Mouse (Mus musculus): ENCODE data around the gene Nebl. TPM values are rescaled to one million over a fixed set of nuclear protein-coding genes. Genes with fewer than 3 reads are reported as not detected.

The Nebl gene
- total RNA-seq, 1 experiment from 2014 or later = 0.45 TPM

DNA sequence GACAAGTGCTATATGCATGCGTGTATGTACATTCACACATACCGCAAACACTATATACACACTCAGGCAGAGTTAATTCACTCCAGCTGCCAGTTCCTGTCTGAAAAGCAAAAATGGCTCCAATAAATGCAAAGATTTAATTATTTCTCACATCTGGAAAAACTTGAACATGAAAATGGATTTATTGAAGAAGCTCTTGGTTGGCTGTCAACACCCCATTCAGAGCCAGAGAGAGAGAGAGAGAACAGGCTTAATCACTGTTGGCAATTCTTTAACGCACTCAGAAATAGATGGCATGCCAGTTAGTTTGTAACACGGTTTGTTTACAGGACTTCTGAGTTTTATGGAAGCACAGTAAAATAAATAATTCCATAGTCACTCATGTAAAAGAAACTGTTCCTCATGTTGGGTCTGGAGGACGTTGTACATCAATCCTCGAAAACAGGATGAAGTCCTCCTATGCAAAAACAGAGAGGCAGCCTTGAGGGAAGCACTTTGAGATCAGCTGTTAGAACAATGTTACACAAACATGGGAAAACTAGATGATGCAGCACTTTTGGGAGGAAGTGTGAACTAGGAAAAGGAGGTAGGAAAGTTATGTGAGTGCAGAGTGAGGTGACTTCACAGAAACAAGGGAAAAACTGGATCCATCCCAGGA is 265.6 kb downstream of the Nebl start:
- no peak for ATAC-seq (replicated peaks in 1 of 2; ENCODE audit: insufficient read depth in 1 of 2, low FRiP score in 2 of 2, low TSS enrichment in 1 of 2, low read depth in 1 of 2, poor library complexity in 2 of 2, severe bottlenecking in 2 of 2)

DNA sequence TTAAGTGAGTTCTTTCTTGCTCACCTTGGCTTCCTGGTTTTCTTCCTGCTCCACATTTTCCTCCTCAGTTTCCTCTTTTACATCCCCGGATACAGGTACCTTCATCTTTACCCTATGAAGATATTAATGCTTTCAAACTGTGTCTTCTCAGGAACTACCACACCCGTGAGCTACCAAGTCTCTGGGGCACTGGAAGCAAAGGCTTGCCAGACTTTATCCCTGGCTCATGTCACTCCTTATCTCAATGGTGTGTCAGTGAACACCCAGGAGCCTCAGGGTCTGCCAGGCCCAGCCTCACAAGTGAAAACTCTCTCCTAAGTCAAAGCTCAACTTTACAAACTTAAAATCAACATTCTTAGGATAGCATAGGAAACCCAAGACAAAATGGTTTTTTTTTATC is 270.8 kb downstream of the Nebl start:
- no peak for ATAC-seq (replicated peaks in 1 of 2; ENCODE audit: insufficient read depth in 1 of 2, low FRiP score in 2 of 2, low TSS enrichment in 1 of 2, low read depth in 1 of 2, poor library complexity in 2 of 2, severe bottlenecking in 2 of 2)

DNA sequence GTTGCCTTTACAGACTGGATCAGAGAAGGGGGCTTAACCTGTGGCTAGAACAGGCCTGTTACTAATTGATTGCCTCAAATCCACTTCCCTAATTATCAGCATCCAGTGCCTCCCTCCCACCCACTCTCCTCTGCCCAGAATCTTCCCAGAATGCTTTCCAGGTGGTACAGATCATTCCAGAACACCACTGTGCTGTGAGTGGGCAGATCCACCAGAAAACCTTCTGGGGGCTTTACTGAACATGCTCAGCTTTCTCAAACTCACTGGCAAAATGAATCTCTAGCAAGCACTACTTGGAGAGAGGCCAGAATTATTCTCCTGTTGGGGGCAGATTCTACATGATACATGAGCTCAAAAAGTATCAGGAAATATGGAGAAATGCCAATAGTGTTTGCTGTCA is 277.6 kb downstream of the Nebl start:
- ATAC-seq (replicated peaks in 1 of 2; ENCODE audit: insufficient read depth in 1 of 2, low FRiP score in 2 of 2, low TSS enrichment in 1 of 2, low read depth in 1 of 2, poor library complexity in 2 of 2, severe bottlenecking in 2 of 2) = no peak

DNA sequence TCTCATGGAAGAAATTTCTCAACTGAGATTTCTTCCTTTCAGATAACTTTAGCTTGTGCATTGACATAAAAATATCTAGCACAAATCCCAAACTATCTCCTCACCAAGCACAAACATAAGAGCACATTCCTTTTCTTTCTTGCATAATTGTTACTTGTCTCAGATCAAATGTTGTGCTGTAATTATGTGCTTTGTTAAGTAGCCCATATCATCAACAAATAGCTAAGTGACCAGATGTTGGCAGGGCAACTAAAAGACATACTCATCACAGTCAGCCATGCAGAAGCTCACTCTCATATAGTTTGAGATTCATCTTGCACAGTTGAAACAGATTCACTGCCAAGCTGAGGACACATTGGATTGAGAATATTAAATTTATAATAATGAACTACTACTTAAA is 282.9 kb downstream of the Nebl start:
- no peak for ATAC-seq (replicated peaks in 1 of 2; ENCODE audit: insufficient read depth in 1 of 2, low FRiP score in 2 of 2, low TSS enrichment in 1 of 2, low read depth in 1 of 2, poor library complexity in 2 of 2, severe bottlenecking in 2 of 2)

DNA sequence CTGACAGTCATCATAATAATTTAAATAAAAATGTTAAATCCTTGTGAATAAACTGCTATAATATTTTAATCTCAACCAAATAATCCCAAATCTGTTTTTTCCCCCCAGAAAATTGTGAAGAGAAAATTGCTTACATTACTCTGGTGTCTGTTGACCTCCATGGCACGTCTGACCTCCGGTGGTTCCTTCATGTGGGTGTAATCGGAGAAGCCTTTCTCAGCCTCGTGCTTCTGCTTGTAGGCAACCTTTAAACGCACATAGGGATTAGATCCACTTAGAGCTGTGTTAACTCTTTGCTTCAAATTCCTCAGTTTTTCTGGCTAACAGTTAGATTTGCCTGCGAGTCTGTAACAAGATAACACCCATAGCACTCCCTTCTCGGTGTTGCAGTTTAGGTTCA is 287.7 kb downstream of the Nebl start:
- no peak for ATAC-seq (replicated peaks in 1 of 2; ENCODE audit: insufficient read depth in 1 of 2, low FRiP score in 2 of 2, low TSS enrichment in 1 of 2, low read depth in 1 of 2, poor library complexity in 2 of 2, severe bottlenecking in 2 of 2)

DNA sequence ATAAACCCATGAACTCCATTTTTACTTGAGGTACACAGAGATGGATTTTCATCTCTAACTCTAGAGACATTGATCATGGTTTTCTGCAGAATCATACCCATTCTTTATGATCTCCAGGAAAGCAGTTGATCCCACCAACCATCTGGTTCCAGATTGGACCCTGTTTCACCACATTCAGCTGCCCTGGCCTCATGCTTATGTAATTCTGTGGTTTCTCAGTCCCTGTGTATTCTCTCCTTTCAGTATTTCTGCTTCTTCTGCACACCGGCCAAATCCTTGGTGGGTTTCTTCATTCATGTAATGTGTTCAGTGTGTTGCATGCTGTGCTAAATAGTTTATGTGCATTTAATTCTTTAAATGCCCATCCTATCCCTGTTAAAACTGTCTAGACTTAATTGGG is 292.9 kb downstream of the Nebl start:
- ATAC-seq (replicated peaks in 1 of 2; ENCODE audit: insufficient read depth in 1 of 2, low FRiP score in 2 of 2, low TSS enrichment in 1 of 2, low read depth in 1 of 2, poor library complexity in 2 of 2, severe bottlenecking in 2 of 2) = peak in 1 of 2 experiments; percentile 51; a peak in 1 of 4 replicates

DNA sequence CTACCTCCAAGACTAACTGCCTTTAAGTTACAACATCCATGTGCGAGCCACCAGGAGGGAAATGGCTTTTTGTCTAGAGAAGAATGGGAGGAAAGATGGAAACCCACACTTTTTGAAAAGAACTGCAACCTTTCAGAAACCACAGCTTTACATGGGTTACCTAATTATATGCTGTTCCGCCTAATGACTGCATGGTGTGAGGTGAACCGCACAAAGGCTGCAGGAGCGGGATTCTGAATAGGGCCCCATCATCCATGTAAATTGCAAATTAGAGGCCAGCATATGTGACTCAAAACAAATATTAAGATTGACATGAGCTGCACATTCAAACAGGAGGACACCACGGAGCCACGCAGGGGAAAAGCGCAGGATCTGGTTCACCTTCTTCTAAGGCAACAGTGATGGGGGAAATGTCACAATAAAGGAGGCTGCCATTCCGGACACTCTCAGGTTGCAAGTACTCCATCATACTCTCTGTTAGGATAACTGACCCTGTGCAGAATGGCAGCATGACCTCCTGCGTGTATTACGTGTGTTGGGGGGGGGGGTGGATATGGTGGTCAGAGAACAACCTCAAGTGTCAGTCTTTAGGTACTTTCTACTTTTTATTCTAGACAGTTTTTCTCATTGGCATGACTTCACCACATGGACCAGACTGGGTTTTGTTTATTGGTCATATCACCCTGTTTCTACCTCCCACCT is 294.4 kb downstream of the Nebl start:
- no peak for ATAC-seq (replicated peaks in 1 of 2; ENCODE audit: insufficient read depth in 1 of 2, low FRiP score in 2 of 2, low TSS enrichment in 1 of 2, low read depth in 1 of 2, poor library complexity in 2 of 2, severe bottlenecking in 2 of 2)

DNA sequence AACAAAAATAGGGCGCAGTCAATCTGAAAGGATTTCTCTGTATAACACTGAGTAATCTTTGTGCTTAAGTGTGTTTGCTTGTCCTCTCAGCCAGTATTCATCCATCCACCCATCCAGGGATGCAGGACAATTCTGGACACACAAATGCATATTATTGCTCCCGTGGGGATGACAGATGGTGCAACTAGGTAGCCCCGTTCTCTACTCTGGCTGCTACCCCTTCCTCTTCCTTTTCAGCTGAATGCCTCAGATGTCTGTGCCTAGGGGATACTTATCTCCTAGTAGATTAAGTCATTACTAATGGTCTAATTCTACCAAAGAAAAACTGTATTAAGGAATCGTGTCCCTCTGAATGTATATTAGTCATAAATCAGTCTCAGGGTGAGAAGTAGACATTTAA is 296.0 kb downstream of the Nebl start:
- no peak for ATAC-seq (replicated peaks in 1 of 2; ENCODE audit: insufficient read depth in 1 of 2, low FRiP score in 2 of 2, low TSS enrichment in 1 of 2, low read depth in 1 of 2, poor library complexity in 2 of 2, severe bottlenecking in 2 of 2)

DNA sequence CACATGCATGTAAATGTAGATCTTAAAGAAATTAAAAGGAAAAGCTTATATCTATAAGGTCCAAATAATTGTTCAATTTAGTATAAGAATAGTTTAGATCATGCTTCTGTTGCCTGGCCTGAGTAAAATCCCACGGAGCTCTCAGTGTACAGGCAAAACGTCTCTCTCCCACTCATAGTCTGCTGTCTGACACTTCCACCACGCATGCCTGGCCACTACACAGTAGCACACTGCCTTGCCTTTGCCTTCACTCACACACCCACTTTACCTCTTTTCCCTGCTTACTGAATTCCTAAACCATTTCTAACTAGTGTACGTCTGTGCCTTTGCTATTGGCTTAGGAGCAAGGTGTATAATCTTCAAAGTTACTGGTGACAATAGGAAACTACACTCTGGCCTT is 302.2 kb downstream of the Nebl start:
- ATAC-seq (replicated peaks in 1 of 2; ENCODE audit: insufficient read depth in 1 of 2, low FRiP score in 2 of 2, low TSS enrichment in 1 of 2, low read depth in 1 of 2, poor library complexity in 2 of 2, severe bottlenecking in 2 of 2) = no peak

DNA sequence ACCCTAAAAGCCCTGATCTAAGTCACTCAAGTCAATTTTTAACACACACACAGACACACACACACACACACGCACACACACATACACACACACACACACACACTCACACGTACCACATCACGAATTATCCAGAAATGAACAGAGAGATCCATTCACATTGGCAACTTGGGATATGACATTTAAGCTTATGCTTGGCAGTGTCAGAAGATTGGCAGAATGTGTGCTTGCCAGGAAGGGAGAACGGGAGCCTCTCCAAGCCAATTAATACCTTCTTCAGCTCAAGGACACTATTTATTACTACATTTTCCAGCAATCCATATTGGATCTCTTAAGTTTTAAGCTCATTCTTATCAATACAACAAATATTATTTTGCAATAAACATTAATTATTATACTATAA is 303.1 kb downstream of the Nebl start:
- no peak for ATAC-seq (replicated peaks in 1 of 2; ENCODE audit: insufficient read depth in 1 of 2, low FRiP score in 2 of 2, low TSS enrichment in 1 of 2, low read depth in 1 of 2, poor library complexity in 2 of 2, severe bottlenecking in 2 of 2)

DNA sequence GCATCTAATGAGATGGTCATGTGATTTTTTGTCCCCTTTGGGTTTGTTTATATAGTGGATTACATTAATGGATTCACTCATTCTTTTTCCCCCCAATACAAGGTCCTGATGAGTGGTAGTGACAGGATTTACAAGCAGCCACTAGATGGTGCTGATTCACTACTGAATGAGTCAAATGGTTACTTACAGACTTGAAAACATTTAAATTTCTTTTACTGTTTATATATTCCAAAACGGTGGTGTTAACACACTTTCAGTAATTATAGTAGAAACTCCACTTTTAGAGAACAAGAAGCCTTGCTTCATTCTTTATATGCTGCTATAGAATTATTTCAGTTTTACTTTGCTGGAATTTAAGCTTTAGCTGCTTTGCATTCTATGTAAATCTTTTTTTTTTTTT is 308.3 kb downstream of the Nebl start:
- peak; percentile 68 to 81; a peak in 2 of 4 replicates for ATAC-seq (replicated peaks in 1 of 2; ENCODE audit: insufficient read depth in 1 of 2, low FRiP score in 2 of 2, low TSS enrichment in 1 of 2, low read depth in 1 of 2, poor library complexity in 2 of 2, severe bottlenecking in 2 of 2)

DNA sequence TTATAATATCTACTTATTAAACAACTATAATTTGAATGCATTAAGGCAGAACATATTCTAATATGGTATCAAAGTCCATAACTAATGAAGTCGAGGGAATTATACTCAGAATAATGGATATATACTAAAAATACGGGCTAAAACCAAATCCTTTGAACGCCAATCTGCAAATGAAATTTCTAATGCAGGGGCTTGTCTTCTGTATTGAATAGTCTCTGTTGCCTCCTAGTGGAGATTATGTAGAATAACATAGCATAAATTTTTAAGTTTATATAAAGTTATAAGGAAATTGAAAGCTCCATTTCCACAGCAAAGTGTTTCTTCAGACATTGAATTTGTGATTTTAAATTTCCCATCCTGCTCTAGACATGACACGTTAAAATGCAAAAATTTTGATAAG is 315.9 kb downstream of the Nebl start:
- ATAC-seq (replicated peaks in 1 of 2; ENCODE audit: insufficient read depth in 1 of 2, low FRiP score in 2 of 2, low TSS enrichment in 1 of 2, low read depth in 1 of 2, poor library complexity in 2 of 2, severe bottlenecking in 2 of 2) = peak; percentile 42 to 53; a peak in 2 of 4 replicates

DNA sequence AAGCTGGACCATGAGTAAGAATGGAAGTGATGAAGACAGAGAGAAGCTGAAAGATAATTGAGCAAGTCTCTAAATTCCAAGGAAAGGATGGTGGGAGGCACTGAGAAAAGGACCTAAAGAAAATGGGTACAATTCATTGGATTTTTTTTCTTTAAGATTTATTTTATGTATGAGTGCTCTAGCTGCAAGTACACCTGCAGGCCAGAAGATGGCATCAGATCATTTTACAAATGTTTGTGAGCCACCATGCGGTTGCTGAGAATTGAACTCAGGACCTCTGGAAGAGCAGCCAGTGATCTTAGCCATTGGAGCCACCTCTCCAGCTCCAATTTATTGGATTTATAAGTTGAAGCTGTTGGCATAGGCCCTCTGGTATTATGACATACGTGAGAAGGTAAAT is 316.9 kb downstream of the Nebl start:
- no peak for ATAC-seq (replicated peaks in 1 of 2; ENCODE audit: insufficient read depth in 1 of 2, low FRiP score in 2 of 2, low TSS enrichment in 1 of 2, low read depth in 1 of 2, poor library complexity in 2 of 2, severe bottlenecking in 2 of 2)

DNA sequence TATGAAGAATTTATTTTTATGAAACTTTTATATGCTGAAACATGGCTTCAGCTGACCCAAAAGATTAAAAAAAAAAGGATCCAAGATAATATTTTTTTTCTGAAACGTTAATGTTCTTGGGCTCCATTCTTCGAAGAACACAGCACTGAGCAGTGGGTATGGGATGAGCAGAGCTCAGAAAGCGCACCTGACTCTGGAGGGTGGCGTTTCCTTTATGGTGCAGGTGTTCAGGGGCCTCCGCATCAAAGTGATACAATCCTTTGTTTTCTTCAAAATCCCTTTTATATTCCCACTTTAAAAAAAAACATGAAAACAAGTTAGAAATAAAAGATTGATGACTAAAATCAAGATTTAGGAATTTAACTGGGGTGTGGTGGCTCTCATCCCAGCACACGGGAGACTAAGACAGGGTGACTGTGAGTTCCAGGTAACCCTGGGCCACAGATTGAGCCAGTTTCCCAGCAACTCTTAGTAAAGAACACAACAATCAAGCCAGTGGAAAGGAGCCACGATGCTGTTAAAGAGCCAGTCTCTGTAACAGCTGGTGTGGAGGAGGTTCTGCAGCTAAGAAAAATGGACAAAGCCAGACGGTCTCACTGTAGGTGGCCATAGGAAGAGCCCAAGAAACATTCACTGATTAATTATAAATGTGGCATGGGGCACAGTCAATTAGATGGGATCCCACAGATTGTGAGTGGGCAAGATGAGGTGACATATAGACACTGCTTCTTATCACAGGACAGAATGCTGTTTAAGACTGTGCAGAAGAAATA is 317.6 kb downstream of the Nebl start:
- ATAC-seq (replicated peaks in 1 of 2; ENCODE audit: insufficient read depth in 1 of 2, low FRiP score in 2 of 2, low TSS enrichment in 1 of 2, low read depth in 1 of 2, poor library complexity in 2 of 2, severe bottlenecking in 2 of 2) = no peak

DNA sequence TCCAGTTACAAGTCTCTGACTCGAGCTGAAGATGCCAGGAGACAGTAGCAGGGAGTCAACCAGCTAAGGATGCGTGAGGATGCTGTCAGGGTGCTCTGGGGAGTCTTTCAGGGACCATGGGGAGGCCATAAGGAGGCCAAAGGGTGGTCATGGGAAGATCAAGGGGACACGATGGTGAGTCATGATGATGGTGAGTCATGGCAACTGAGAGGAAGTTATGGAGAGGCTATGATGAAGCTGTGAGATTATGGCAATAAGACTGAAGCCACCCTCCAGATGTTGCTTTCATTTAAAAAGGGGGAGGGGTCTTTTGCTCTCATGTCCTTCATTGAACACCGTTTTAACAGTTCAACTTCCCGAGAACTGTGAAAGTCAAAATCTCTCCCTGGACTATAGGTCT is 322.0 kb downstream of the Nebl start:
- no peak for ATAC-seq (replicated peaks in 1 of 2; ENCODE audit: insufficient read depth in 1 of 2, low FRiP score in 2 of 2, low TSS enrichment in 1 of 2, low read depth in 1 of 2, poor library complexity in 2 of 2, severe bottlenecking in 2 of 2)

DNA sequence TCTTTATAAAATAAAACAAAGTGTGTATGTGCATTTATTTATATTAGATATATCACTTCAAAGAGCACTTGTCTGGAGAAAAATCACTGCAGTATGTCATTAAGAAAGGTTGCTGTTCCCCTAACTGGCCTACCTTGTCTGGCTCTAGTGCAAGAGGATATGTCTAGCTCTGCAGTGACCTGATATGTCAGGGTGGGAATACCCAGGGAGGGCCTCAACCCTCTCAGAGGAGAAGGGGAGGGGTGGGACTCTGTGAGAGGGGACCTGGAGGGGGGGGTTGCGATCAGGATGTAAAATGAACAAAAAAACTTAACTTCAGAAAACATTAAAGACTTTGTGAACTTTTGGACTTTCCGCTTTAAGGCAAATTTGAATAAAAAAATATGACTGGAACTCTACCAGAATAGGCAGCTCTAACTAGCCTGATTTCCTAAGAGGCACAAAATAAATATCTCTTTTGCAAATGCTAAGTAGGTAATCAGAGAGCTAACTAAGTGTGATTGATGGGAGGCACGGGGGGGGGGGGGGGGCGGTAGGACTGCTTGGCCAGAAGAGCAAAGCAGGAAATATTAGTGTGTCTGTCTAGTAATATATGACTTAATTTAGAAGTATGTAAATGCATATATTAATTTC is 325.2 kb downstream of the Nebl start:
- no peak for ATAC-seq (replicated peaks in 1 of 2; ENCODE audit: insufficient read depth in 1 of 2, low FRiP score in 2 of 2, low TSS enrichment in 1 of 2, low read depth in 1 of 2, poor library complexity in 2 of 2, severe bottlenecking in 2 of 2)

DNA sequence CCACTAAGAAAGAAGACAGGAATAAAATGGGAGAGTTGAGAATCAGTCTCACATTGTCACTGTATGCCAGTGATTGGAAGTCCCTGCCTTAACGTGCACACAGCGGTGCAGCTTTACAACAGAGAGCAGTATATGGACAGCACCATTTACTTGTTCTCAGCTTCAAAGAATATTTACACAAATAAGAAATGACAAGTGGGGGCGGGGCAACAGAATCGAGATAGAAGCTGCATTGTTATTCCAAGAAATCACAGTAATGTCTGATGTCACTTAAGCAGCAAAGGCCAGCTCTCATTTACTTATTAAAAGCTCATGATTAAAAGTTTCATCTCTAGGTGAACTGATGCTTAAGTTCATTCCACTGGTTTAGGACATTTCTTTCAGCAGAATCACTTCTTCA is 328.8 kb downstream of the Nebl start:
- ATAC-seq (replicated peaks in 1 of 2; ENCODE audit: insufficient read depth in 1 of 2, low FRiP score in 2 of 2, low TSS enrichment in 1 of 2, low read depth in 1 of 2, poor library complexity in 2 of 2, severe bottlenecking in 2 of 2) = no peak

DNA sequence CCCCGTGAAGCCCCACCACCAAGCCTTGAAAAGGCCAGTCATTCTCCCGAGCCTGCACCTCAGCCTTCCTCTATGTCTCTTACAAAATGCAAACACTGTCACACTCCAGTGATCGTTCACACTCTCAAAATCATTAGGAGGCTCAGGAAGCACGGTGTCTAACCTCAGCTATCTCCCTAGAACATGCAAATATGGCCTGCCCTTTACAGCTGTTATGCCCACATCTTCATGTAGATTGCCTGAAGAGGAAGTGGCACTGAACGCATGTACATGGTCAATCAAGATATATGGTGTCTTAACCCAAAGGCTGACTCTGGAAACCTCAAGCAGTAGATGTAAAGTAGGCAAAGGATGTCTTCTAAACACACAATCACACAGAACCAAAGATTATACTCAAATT is 335.0 kb downstream of the Nebl start:
- ATAC-seq (replicated peaks in 1 of 2; ENCODE audit: insufficient read depth in 1 of 2, low FRiP score in 2 of 2, low TSS enrichment in 1 of 2, low read depth in 1 of 2, poor library complexity in 2 of 2, severe bottlenecking in 2 of 2) = no peak
